Mouse (Mus musculus) neural tube, embryonic 12.5 days (tissue): Measurements from ENCODE around the gene Cyp2f2. TPM values are rescaled to one million over a fixed set of nuclear protein-coding genes. Genes with fewer than 3 reads are reported as not detected.

Experiments used
- ATAC-seq: fragments of 200-750 bp; cut with Nextera tagmentation; 2 replicates; pipeline ENCODE4 v1.8.0; 2017; ENCODE audit warnings: low read depth, mild to moderate bottlenecking, moderate TSS enrichment, moderate library complexity; ENCODE audit not compliant: low FRiP score
- H3K27ac ChIP-seq: fragments of 300-500 bp; sonication (generic); 2 replicates; pipeline ENCODE4 v1.5.1; 2016
- H3K27me3 ChIP-seq: fragments of 300-500 bp; sonication (generic); replicated peaks from 2 replicates; pipeline ENCODE4 v1.6.1; 2016; ENCODE audit warnings: mild to moderate bottlenecking
- H3K36me3 ChIP-seq: fragments of 300-500 bp; sonication (generic); 2 replicates; pipeline ENCODE4 v1.6.1; 2016; ENCODE audit warnings: mild to moderate bottlenecking
- H3K4me1 ChIP-seq: fragments of 300-500 bp; sonication (generic); 2 replicates; pipeline ENCODE4 v1.6.1; 2016
- H3K4me2 ChIP-seq: fragments of 300-500 bp; sonication (generic); replicated peaks from 2 replicates; pipeline ENCODE4 v1.6.1; 2016; ENCODE audit warnings: mild to moderate bottlenecking
- H3K4me3 ChIP-seq: fragments of 300-500 bp; sonication (generic); 2 replicates; pipeline ENCODE4 v1.5.1; 2016
- H3K9ac ChIP-seq: fragments of 300-500 bp; sonication (generic); 2 replicates; pipeline ENCODE4 v1.6.1; 2016; ENCODE audit warnings: mild to moderate bottlenecking
- H3K9me3 ChIP-seq: fragments of 300-500 bp; sonication (generic); 2 replicates; pipeline ENCODE4 v1.6.1; 2016; ENCODE audit warnings: mild to moderate bottlenecking
- WGBS: fragments of 180-500 bp; shearing (Covaris S2); methylation state at CpG from one replicate; pipeline ENCODE4 v1.1.7; 2016; 5-methylcytosine and 5-hydroxymethylcytosine counted together
- polyA plus RNA-seq: library from polyadenylated mRNA; unstranded; fragments of >200 nt; fragmentation: Nextera tagmentation; extraction: Ambion mirVana; gene quantifications from 2 replicates; pipeline ENCODE4 v1.2.1, GENCODE M21; 2016

The Cyp2f2 gene
- polyA plus RNA-seq, 1 experiment from 2014 or later = not detected

DNA sequence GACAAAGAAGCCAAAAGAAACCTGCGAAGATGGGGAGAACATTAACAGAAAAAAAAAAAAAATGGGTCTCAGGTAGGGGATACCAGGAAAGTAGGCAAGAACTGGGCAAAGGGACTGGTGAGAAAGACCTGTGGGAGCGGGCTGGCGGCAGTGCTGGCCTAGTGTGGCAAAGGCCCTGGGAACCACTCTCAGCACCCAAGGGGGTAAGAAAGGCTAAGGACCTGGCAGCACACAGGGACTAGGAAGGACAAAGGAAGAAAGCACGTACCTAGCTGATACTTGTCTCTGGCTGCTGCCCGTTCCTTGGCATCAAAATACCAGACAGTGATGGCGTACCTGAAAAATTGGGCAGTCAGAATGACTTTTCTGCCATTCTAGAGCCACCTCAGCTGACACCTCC is 39.5 kb downstream of the Cyp2f2 start:
- peaks cover 52% of the 10 kb centered on the region for H3K36me3 ChIP-seq
- H3K4me2 ChIP-seq = no peak overlapping the region
- H3K4me1 ChIP-seq = peaks cover 43% of the 10 kb centered on the region
- no peak overlapping the region for H3K9ac ChIP-seq
- WGBS = 94% methylated on average over 6 of the region's 6 CpGs
- no peak overlapping the region for H3K4me3 ChIP-seq
- no peaks in the 10 kb centered on the region for H3K27me3 ChIP-seq
- H3K27ac ChIP-seq = no peak overlapping the region
- no peak for ATAC-seq
- no peaks in the 10 kb centered on the region for H3K9me3 ChIP-seq

DNA sequence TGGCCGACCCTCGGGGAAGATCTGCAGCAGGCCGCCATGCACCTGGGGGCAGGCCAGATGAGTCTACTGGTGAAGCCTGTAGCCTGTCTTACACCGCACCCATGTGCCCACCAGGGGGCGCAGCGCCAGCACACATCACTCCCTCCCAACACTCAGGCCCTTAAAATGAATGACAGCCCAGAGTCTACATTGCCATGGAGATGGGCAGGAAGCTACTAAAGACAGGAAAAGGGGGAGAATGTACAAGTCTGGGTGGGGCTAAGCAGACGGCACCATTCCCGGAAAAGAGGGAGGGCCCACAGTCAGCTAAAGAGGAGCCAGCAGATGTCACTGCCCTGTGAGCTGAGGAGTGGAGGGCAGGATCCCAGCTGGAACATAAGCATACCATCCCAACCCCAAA is 40.2 kb downstream of the Cyp2f2 start:
- no peaks in the 10 kb centered on the region for H3K9me3 ChIP-seq
- no peak overlapping the region for H3K9ac ChIP-seq
- peaks cover 58% of the 10 kb centered on the region for H3K36me3 ChIP-seq
- H3K4me2 ChIP-seq = no peak overlapping the region
- H3K4me1 ChIP-seq = peaks cover 49% of the 10 kb centered on the region
- no peaks in the 10 kb centered on the region for H3K27me3 ChIP-seq
- 23% methylated on average over 8 of the region's 8 CpGs for WGBS
- no peak overlapping the region for H3K4me3 ChIP-seq
- ATAC-seq = peak; percentile 88
- H3K27ac ChIP-seq = no peak overlapping the region

DNA sequence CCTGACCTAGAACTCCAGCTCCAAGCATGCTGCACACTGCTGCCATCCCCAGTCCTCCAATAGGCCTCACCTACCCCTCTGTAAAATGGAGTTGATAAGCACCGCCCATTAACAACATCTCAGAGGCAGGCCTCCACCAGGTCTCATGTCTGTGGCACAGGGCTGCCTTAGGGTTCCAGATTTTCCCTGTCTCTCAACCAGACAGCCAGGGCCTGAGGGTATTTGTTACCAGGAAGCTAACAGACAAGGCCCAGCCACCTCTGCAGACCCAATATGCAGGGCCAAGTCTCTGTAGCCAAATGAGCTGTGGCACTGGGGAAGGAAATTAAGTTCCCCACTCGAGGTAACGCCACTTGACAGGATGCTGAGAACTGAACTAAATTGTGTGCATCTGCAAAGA is 41.2 kb downstream of the Cyp2f2 start:
- Histone ChIP-seq H3K4me1 (peaks cover 58% of the 10 kb centered on the region), H3K36me3 (peaks cover 62% of the 10 kb centered on the region), H3K9ac (no peak overlapping the region), H3K4me3 (no peak overlapping the region), H3K27me3 (no peaks in the 10 kb centered on the region), H3K9me3 (no peaks in the 10 kb centered on the region), H3K4me2 (no peak overlapping the region), H3K27ac (no peak overlapping the region)
- no peak for ATAC-seq
- 89% methylated on average over 3 of the region's 3 CpGs for WGBS

DNA sequence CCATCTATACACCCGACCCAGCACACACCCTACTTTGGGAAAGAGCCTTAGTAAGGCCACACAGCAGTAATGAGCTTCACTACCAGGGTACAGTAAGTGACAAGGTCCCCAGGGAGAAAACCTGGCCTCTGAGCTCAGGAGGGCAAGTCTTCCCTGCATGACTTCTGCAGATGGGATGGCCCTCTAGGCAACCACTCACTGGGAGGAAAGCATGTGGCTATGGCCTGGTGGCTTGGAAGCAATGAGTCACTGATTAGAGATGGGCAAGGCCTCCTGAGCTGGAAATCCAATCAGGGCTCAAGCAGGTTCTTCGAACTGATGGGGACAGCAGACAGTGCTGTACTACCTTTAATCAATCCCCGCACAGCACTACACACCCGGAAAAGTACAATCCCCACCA is 42.0 kb downstream of the Cyp2f2 start:
- Histone ChIP-seq H3K4me2 (peak overlapping the region; percentile 77), H3K36me3 (peaks cover 62% of the 10 kb centered on the region), H3K4me1 (peaks cover 58% of the 10 kb centered on the region), H3K4me3 (no peak overlapping the region), H3K9me3 (no peaks in the 10 kb centered on the region), H3K27ac (no peak overlapping the region), H3K27me3 (no peaks in the 10 kb centered on the region), H3K9ac (peak overlapping the region; percentile 21; the same call in 1 of the 2 replicates)
- WGBS = 88% methylated on average over 4 of the region's 4 CpGs
- ATAC-seq = no peak

DNA sequence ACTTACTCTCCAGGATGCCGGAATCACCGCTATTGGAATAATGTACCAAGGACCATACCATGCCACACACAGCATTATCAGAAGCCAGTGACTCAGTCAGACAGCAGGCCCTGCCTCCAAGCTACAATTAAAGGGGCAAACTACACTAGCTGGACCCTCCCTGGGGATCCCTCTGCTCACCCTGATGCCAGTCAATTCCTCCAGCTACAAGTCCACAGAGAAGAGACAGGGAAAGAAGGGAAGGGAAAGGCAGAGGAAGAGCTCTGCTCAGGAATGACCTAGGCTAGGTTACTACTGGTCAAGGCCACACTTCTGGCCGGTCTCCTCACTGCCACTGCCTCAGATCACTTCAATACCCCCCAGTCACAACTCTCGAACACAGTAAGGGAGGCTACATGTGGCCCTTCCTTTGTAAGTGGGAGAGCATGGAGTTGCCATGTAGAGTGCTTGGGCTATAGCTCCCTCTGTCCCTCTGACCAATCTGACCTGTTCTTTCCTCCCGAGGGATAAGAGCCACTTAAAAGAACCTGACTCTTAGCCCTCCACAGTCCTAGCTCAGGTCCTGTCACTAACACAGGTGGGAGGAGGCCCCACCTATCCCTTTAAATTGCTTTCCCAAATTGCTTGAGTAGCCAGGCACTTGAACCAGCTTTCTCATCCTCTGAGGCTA is 43.2 kb downstream of the Cyp2f2 start:
- peak overlapping the region; percentile 77 for H3K4me2 ChIP-seq
- 0 out of 2 replicates have a peak overlapping the region, but pooled peaks have one; percentile 9 for H3K4me3 ChIP-seq
- WGBS = 88% methylated on average over 5 of the region's 5 CpGs
- peaks cover 66% of the 10 kb centered on the region for H3K4me1 ChIP-seq
- peak overlapping the region; percentile 90 for H3K9ac ChIP-seq
- no peaks in the 10 kb centered on the region for H3K27me3 ChIP-seq
- H3K36me3 ChIP-seq = peaks cover 53% of the 10 kb centered on the region
- no peak for ATAC-seq
- no peaks in the 10 kb centered on the region for H3K9me3 ChIP-seq
- no peak overlapping the region for H3K27ac ChIP-seq

DNA sequence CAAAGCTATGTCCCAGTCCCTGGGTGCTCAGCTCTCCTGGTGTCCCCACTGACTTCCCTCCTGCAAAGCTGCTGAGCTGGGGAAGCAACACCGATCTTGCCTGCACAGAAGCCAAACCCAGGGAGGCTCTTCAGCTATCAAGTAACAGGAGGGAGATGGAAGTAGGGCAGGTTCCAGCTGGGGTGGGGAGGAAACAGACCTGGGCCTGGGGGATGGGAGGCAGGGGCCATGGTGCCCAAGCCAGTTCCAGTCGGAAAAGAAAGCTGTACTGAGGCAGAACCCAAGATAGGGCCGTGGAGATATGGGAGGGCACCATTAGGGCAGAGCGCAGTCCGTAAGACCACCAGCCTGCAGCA is 43.7 kb downstream of the Cyp2f2 start:
- ATAC-seq = no peak
- Histone ChIP-seq H3K4me2 (peak overlapping the region; percentile 77), H3K9me3 (no peaks in the 10 kb centered on the region), H3K9ac (peak overlapping the region; percentile 90), H3K4me3 (0 out of 2 replicates have a peak overlapping the region, but pooled peaks have one; percentile 9), H3K27me3 (no peaks in the 10 kb centered on the region), H3K27ac (no peak overlapping the region), H3K36me3 (peaks cover 48% of the 10 kb centered on the region), H3K4me1 (peaks cover 66% of the 10 kb centered on the region)
- 88% methylated on average over 5 of the region's 5 CpGs for WGBS

DNA sequence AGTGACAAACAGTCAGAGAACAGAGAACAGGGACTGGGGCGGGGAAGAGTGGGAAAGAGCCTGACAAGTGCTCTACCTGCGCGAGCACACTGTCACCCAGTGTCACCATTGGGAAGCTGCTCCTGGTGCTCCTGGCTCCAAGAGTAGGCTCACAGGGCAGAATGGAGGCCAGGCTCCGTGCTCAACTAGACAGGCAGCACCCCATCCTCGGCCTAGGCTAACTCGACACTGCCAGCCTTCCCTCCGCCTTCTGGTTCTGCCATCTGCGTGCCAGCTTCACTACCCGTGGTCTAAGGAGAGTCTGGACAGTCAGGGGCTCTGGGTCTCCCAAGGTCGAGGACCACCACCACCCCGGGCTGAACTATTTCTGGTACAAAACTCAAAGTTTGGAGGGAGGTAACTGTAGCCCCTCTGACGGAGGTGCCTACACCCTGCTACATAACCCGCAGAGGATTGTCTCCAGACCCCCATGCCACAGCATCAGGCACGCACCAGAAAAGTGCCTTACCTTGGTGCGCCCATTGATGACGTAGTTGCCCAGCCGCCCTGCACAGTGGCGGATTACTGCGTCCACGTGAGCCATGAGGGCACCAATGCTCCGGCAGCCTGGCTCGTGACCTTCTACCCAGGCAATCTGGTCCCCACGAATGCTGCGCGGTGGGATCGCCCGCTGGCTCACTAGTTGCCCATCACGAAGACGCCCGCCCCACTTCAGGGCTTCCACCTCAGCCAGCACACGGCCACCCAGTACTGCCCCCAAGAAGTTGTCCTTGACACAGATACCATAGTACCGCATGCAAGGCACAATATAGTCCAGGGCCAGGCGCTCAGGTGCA is 44.6 kb downstream of the Cyp2f2 start:
- Histone ChIP-seq H3K4me1 (peaks cover 66% of the 10 kb centered on the region), H3K9me3 (no peaks in the 10 kb centered on the region), H3K9ac (peak overlapping the region; percentile 90), H3K27me3 (no peaks in the 10 kb centered on the region), H3K4me2 (peak overlapping the region; percentile 77), H3K4me3 (peak overlapping the region; percentile 75), H3K27ac (no peak overlapping the region), H3K36me3 (peaks cover 41% of the 10 kb centered on the region)
- ATAC-seq = no peak
- WGBS = 86% methylated on average over 33 of the region's 33 CpGs

DNA sequence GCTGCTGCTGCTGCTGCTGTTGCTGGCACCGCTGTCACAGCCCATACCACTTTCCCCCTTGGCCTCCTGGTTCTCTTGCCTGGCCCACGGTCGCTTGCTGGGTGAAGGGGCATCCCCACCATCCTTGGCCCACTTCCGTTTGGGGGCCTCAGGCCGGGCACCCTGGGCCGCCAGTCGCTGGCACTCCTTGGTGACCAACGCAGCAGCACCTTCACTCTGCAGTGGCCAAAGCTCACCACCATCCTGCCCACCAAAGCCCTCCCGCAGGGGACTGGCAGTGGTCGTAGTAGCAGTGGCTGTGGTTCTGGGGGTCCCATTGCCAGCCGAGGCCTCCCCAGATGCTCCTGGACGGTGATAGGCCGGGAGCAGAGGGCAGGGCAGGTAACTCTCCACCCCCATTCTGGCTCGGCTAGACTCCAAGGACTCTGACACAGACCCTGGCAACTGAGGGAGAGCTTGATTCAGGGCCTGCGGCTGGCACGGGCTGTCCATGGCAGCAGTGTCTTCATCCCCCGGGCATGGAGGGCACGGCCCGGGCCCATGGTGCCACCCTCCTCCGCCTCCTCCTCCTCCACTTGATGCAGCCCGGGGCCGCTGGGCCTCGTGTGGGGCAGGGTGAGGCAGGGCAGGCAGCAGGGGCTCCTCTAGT is 45.4 kb downstream of the Cyp2f2 start:
- 74% methylated on average over 23 of the region's 23 CpGs for WGBS
- Histone ChIP-seq H3K4me3 (peak overlapping the region; percentile 75), H3K36me3 (peaks cover 36% of the 10 kb centered on the region), H3K4me2 (peak overlapping the region; percentile 77), H3K9ac (peak overlapping the region; percentile 90), H3K27ac (no peak overlapping the region), H3K27me3 (no peaks in the 10 kb centered on the region), H3K9me3 (no peaks in the 10 kb centered on the region), H3K4me1 (peaks cover 60% of the 10 kb centered on the region)
- ATAC-seq = 0 out of 2 replicates have a peak, but pooled peaks have one; percentile 0

DNA sequence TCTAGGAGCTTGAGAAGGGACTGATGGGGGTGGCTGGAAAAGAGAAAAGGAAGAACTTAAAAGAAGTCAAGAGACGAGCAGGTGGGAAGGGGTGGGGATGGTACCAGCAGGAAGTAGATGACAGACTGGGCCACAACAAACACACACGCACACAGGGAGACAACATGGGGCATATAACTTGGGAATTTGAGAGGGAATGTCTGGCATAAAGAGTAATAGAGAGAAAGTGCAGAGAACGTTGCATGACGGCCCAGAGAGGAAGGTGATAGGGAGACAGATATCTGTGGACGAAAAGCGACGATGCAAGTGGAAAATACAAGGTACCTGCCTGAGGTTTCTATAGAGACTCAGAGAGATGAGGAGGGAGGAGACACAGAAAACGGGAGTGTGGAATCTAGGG is 46.0 kb downstream of the Cyp2f2 start:
- ATAC-seq = 0 out of 2 replicates have a peak, but pooled peaks have one; percentile 0
- Histone ChIP-seq H3K9me3 (no peaks in the 10 kb centered on the region), H3K4me3 (peak overlapping the region; percentile 75), H3K4me1 (peaks cover 56% of the 10 kb centered on the region), H3K9ac (peak overlapping the region; percentile 90), H3K36me3 (peaks cover 38% of the 10 kb centered on the region), H3K4me2 (peak overlapping the region; percentile 77), H3K27me3 (no peaks in the 10 kb centered on the region), H3K27ac (peak overlapping the region; percentile 96; the same call in 1 of the 2 replicates)
- WGBS = 4% methylated on average over 8 of the region's 8 CpGs

DNA sequence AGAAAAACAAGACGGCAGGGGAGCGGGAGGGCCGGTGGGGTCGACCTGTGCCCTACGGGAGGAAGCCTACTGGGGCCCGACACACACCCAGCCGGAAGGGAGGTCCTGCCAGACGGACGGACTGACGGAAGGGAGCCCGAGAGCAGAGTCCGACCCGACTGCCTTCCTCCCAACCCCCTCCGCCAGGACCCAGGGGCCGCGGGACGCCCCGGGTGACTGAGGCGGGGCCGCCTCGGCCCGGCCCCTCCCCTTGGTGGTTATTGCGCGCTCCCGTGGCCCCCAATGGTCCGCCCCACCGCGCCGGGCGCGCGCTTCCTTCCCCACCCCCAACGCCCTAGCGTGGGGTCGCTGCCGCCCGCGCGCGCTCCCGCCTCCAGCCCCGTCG is 46.5 kb downstream of the Cyp2f2 start:
- under 1% methylated on average over 42 of the region's 43 CpGs for WGBS
- peak; percentile 78 for ATAC-seq
- Histone ChIP-seq H3K4me3 (peak overlapping the region; percentile 75), H3K36me3 (peaks cover 43% of the 10 kb centered on the region), H3K4me2 (peak overlapping the region; percentile 77), H3K4me1 (peaks cover 54% of the 10 kb centered on the region), H3K27me3 (no peaks in the 10 kb centered on the region), H3K9me3 (no peaks in the 10 kb centered on the region), H3K27ac (peak overlapping the region; percentile 96), H3K9ac (peak overlapping the region; percentile 90)

DNA sequence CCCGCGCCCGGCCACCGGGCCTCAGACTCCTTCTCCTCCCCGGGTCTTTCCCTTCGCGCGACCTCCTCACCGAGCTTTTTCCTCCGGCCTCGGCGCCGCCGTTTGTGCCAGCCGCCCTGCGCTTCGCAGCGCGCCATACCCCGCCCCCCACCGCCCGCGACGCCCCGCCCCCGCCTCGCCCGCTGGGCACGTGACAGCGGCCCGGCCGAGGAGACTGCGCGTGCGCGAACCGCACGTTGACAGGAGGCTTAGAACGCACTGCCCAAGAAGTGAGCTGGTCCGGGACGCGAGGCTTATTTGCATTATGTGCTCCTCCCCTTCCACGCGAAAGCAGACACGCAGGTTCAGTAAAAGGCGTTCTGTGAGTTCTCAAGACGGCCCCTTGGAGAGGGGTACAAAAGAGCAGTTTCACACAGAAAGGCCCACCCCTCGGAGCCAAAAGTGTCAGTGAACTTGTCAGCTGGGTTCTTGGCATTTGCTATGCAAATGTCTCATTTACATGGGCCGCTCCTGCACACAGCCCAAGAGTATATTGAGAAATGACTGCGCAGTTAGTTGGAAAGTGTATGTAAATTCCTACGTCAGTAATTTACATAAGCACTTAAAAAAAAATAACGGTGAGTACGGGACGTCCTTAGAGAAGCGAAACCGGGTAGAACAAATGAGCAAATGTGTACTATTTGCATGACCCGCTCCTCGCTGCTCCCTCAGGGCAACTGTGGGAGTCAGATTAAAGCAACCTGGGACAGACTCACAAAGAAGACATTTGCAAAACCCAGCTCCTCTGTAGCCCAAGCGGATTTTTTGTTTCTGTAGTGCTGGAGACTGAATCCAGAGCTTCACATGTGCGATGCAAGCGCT is 47.1 kb downstream of the Cyp2f2 start, which contains the start of gene Egln2:
TSS of gene Egln2 (minus strand) at position 189 of the 861 bp plus-strand sequence.
- Histone ChIP-seq H3K4me2 (peak within 1 kb of the TSS; percentile 77), H3K4me3 (peak within 1 kb of the TSS; percentile 75), H3K9ac (peak within 1 kb of the TSS; percentile 90), H3K4me1 (peaks cover 48% of the 10 kb centered on the region), H3K36me3 (peaks cover 45% of the 10 kb centered on the region), H3K9me3 (no peaks in the 10 kb centered on the region), H3K27me3 (no peaks in the 10 kb centered on the region), H3K27ac (peak within 1 kb of the TSS; percentile 96)
- ATAC-seq = peak; percentile 82
- 2% methylated on average over 60 of the region's 61 CpGs for WGBS
